Mouse (Mus musculus): Measurements from ENCODE around the gene Robo2. TPM values are rescaled to one million over a fixed set of nuclear protein-coding genes. Genes with fewer than 3 reads are reported as not detected.

Robo2 gene
- polyA plus RNA-seq, 1 experiment from 2014 or later: 83.9 TPM

GRCm38 (mm10) chr16:74191621-74192020, 220.0 kb downstream of the Robo2 start:
- no peak overlapping the region for H3K9ac ChIP-seq
- no peak overlapping the region for H3K4me2 ChIP-seq
- H3K9me3 ChIP-seq: no peaks in the 10 kb centered on the region
- peaks cover 15% of the 10 kb centered on the region; the same call in 1 of the 2 replicates for H3K4me1 ChIP-seq (replicated peaks)
- no peak overlapping the region for H3K27ac ChIP-seq (replicated peaks)
- H3K4me3 ChIP-seq: no peak overlapping the region
- ATAC-seq (ENCODE audit: low read depth): no peak
- no peaks in the 10 kb centered on the region for H3K27me3 ChIP-seq
- no peaks in the 10 kb centered on the region for H3K36me3 ChIP-seq
- WGBS: 68% methylated on average over 2 of the region's 2 CpGs

GRCm38 (mm10) chr16:74182509-74183113, 229.0 kb downstream of the Robo2 start:
- H3K4me1 ChIP-seq (replicated peaks): peaks cover 21% of the 10 kb centered on the region
- H3K36me3 ChIP-seq: no peaks in the 10 kb centered on the region
- H3K4me2 ChIP-seq: no peak overlapping the region
- H3K4me3 ChIP-seq: no peak overlapping the region
- no peaks in the 10 kb centered on the region for H3K27me3 ChIP-seq
- no peak overlapping the region for H3K9ac ChIP-seq
- WGBS: 64% methylated on average over 3 of the region's 3 CpGs
- H3K27ac ChIP-seq (replicated peaks): peak overlapping the region; percentile 47
- no peak for ATAC-seq (ENCODE audit: low read depth)
- no peaks in the 10 kb centered on the region for H3K9me3 ChIP-seq

GRCm38 (mm10) chr16:74172673-74173072, 239.0 kb downstream of the Robo2 start:
- H3K4me1 ChIP-seq (replicated peaks): no peaks in the 10 kb centered on the region
- no peak overlapping the region for H3K27ac ChIP-seq (replicated peaks)
- H3K9me3 ChIP-seq: no peaks in the 10 kb centered on the region
- no peaks in the 10 kb centered on the region for H3K36me3 ChIP-seq
- no peak overlapping the region for H3K4me3 ChIP-seq
- H3K4me2 ChIP-seq: no peak overlapping the region
- ATAC-seq (ENCODE audit: low read depth): no peak
- no peaks in the 10 kb centered on the region for H3K27me3 ChIP-seq
- no peak overlapping the region for H3K9ac ChIP-seq
- 77% methylated on average over 3 of the region's 3 CpGs for WGBS

GRCm38 (mm10) chr16:74169642-74170041, 242.0 kb downstream of the Robo2 start:
- H3K9me3 ChIP-seq: no peaks in the 10 kb centered on the region
- no peak overlapping the region for H3K27ac ChIP-seq (replicated peaks)
- H3K4me2 ChIP-seq: no peak overlapping the region
- ATAC-seq (ENCODE audit: low read depth): no peak
- no peak overlapping the region for H3K4me3 ChIP-seq
- H3K9ac ChIP-seq: no peak overlapping the region
- no peaks in the 10 kb centered on the region for H3K36me3 ChIP-seq
- H3K27me3 ChIP-seq: no peaks in the 10 kb centered on the region
- WGBS: 93% methylated on average over 4 of the region's 4 CpGs
- no peaks in the 10 kb centered on the region; the same call in 1 of the 2 replicates for H3K4me1 ChIP-seq (replicated peaks)

GRCm38 (mm10) chr16:74169121-74169520, 242.5 kb downstream of the Robo2 start:
- Histone ChIP-seq H3K9me3 (no peaks in the 10 kb centered on the region), H3K4me3 (no peak overlapping the region), H3K36me3 (no peaks in the 10 kb centered on the region), H3K4me2 (no peak overlapping the region), H3K9ac (no peak overlapping the region), H3K27ac (replicated peaks) (no peak overlapping the region), H3K27me3 (no peaks in the 10 kb centered on the region), H3K4me1 (replicated peaks) (no peaks in the 10 kb centered on the region; the same call in 1 of the 2 replicates)
- WGBS: 69% methylated on average over 7 of the region's 7 CpGs
- no peak for ATAC-seq (ENCODE audit: low read depth)

- Histone ChIP-seq H3K9ac (no peak overlapping the region), H3K4me3 (no peak overlapping the region), H3K27me3 (no peaks in the 10 kb centered on the region), H3K9me3 (no peaks in the 10 kb centered on the region), H3K27ac (replicated peaks) (no peak overlapping the region), H3K4me1 (replicated peaks) (no peaks in the 10 kb centered on the region; the same call in 1 of the 2 replicates), H3K4me2 (no peak overlapping the region), H3K36me3 (no peaks in the 10 kb centered on the region)
- no peak for ATAC-seq (ENCODE audit: low read depth)
These were observed 243.8 kb downstream of the Robo2 start for GRCm38 (mm10) chr16:74167832-74168231.

GRCm38 (mm10) chr16:74162041-74162440, 249.6 kb downstream of the Robo2 start:
- Histone ChIP-seq H3K9ac (no peak overlapping the region), H3K27me3 (no peaks in the 10 kb centered on the region), H3K9me3 (no peaks in the 10 kb centered on the region), H3K27ac (replicated peaks) (no peak overlapping the region), H3K4me1 (replicated peaks) (no peaks in the 10 kb centered on the region; the same call in 1 of the 2 replicates), H3K4me2 (no peak overlapping the region), H3K36me3 (no peaks in the 10 kb centered on the region), H3K4me3 (no peak overlapping the region)
- WGBS: 86% methylated on average over 4 of the region's 4 CpGs
- no peak for ATAC-seq (ENCODE audit: low read depth)

GRCm38 (mm10) chr16:74159189-74159588, 252.4 kb downstream of the Robo2 start:
- Histone ChIP-seq H3K4me3 (no peak overlapping the region), H3K4me1 (replicated peaks) (no peaks in the 10 kb centered on the region), H3K4me2 (no peak overlapping the region), H3K9ac (no peak overlapping the region), H3K27ac (replicated peaks) (no peak overlapping the region), H3K36me3 (no peaks in the 10 kb centered on the region), H3K27me3 (no peaks in the 10 kb centered on the region), H3K9me3 (no peaks in the 10 kb centered on the region)
- WGBS: 89% methylated on average over 3 of the region's 3 CpGs
- no peak for ATAC-seq (ENCODE audit: low read depth)

- Histone ChIP-seq H3K4me2 (no peak overlapping the region), H3K9me3 (no peaks in the 10 kb centered on the region), H3K4me1 (replicated peaks) (peaks cover 11% of the 10 kb centered on the region), H3K4me3 (no peak overlapping the region), H3K9ac (no peak overlapping the region), H3K36me3 (no peaks in the 10 kb centered on the region), H3K27me3 (no peaks in the 10 kb centered on the region), H3K27ac (replicated peaks) (no peak overlapping the region)
- ATAC-seq (ENCODE audit: low read depth): no peak
- WGBS: 92% methylated on average over 1 of the region's 1 CpGs
These were observed 275.4 kb downstream of the Robo2 start for GRCm38 (mm10) chr16:74136181-74136580.

GRCm38 (mm10) chr16:74132833-74133232, 278.8 kb downstream of the Robo2 start:
- WGBS: 78% methylated on average over 6 of the region's 6 CpGs
- H3K9me3 ChIP-seq: no peaks in the 10 kb centered on the region
- no peak overlapping the region for H3K27ac ChIP-seq (replicated peaks)
- no peak overlapping the region for H3K4me3 ChIP-seq
- ATAC-seq (ENCODE audit: low read depth): no peak
- H3K27me3 ChIP-seq: no peaks in the 10 kb centered on the region
- peaks cover 11% of the 10 kb centered on the region for H3K4me1 ChIP-seq (replicated peaks)
- H3K9ac ChIP-seq: no peak overlapping the region
- no peaks in the 10 kb centered on the region for H3K36me3 ChIP-seq
- no peak overlapping the region for H3K4me2 ChIP-seq

- 95% methylated on average over 5 of the region's 5 CpGs for WGBS
- H3K4me3 ChIP-seq: no peak overlapping the region
- no peak overlapping the region for H3K9ac ChIP-seq
- no peaks in the 10 kb centered on the region for H3K36me3 ChIP-seq
- no peaks in the 10 kb centered on the region for H3K27me3 ChIP-seq
- H3K27ac ChIP-seq (replicated peaks): no peak overlapping the region
- no peak overlapping the region for H3K4me2 ChIP-seq
- H3K4me1 ChIP-seq (replicated peaks): peaks cover 11% of the 10 kb centered on the region
- no peaks in the 10 kb centered on the region for H3K9me3 ChIP-seq
- ATAC-seq (ENCODE audit: low read depth): no peak
These were observed 280.3 kb downstream of the Robo2 start for GRCm38 (mm10) chr16:74131370-74131769.

GRCm38 (mm10) chr16:74128443-74128983, 283.1 kb downstream of the Robo2 start:
- WGBS: 90% methylated on average over 5 of the region's 5 CpGs
- ATAC-seq (ENCODE audit: low read depth): no peak
- H3K4me3 ChIP-seq: no peak overlapping the region
- no peak overlapping the region for H3K9ac ChIP-seq
- no peaks in the 10 kb centered on the region for H3K36me3 ChIP-seq
- no peaks in the 10 kb centered on the region for H3K27me3 ChIP-seq
- H3K4me1 ChIP-seq (replicated peaks): no peaks in the 10 kb centered on the region
- H3K4me2 ChIP-seq: no peak overlapping the region
- H3K27ac ChIP-seq (replicated peaks): no peak overlapping the region
- no peaks in the 10 kb centered on the region for H3K9me3 ChIP-seq

GRCm38 (mm10) chr16:74113155-74113554, 298.5 kb downstream of the Robo2 start:
- H3K4me2 ChIP-seq: no peak overlapping the region
- WGBS: 92% methylated on average over 3 of the region's 3 CpGs
- no peak overlapping the region for H3K9ac ChIP-seq
- no peaks in the 10 kb centered on the region for H3K4me1 ChIP-seq (replicated peaks)
- H3K27me3 ChIP-seq: no peaks in the 10 kb centered on the region
- no peak overlapping the region for H3K27ac ChIP-seq (replicated peaks)
- no peaks in the 10 kb centered on the region for H3K36me3 ChIP-seq
- no peaks in the 10 kb centered on the region for H3K9me3 ChIP-seq
- no peak for ATAC-seq (ENCODE audit: low read depth)
- no peak overlapping the region for H3K4me3 ChIP-seq

Data from neural tube, embryonic 13.5 days (tissue).